Mouse (Mus musculus) CH12.LX (cell line): ENCODE results near the gene Vwa7.

Experiments
- MAZ ChIP-seq: IDR thresholded peaks from 2 replicates; pipeline ENCODE4 v1.6.1; 2012; ENCODE audit warnings: low read depth, mild to moderate bottlenecking, inconsistent platforms, low read length, improper control_type of control experiment, moderate library complexity
- POLR2A ChIP-seq: IDR thresholded peaks from 2 replicates; pipeline ENCODE4 v1.6.1; 2011; ENCODE audit warnings: low read depth, mild to moderate bottlenecking, improper control_type of control experiment, low read length
- ZNF384 ChIP-seq: IDR thresholded peaks from 2 replicates; pipeline ENCODE4 v1.6.1; 2012; ENCODE audit warnings: low read depth, low read length, improper control_type of control experiment, inconsistent platforms

GRCm38 (mm10) chr17:35058911-35059892 lies 42.8 kb downstream of the Vwa7 start, which contains the start of gene Ddah2:
- TF ChIP-seq POLR2A (no peak; the same call in 1 of the 2 replicates), MAZ (0 out of 2 replicates have a peak, but pooled peaks have one; percentile 28), ZNF384 (no peak)
